Mouse (Mus musculus) C2C12 (cell line): Measurements from ENCODE around the gene Cfap43.

Source experiments
- CTCF ChIP-seq: IDR thresholded peaks from one replicate; pipeline ENCODE4 v1.5.1; 2011; ENCODE audit not compliant: control insufficient read depth, insufficient read depth, insufficient read length
- FOSL1 ChIP-seq: IDR thresholded peaks from one replicate; pipeline ENCODE4 v1.8.0; 2011; ENCODE audit warnings: mild to moderate bottlenecking, low read length; ENCODE audit not compliant: poor library complexity, insufficient read depth, severe bottlenecking
- MAX ChIP-seq: IDR thresholded peaks from one replicate; pipeline ENCODE4 v1.6.1; 2011; ENCODE audit warnings: mild to moderate bottlenecking, control low read depth
- MYOD1 ChIP-seq: IDR thresholded peaks from one replicate; pipeline ENCODE4 v1.6.1; 2011; ENCODE audit warnings: low read depth; ENCODE audit not compliant: control insufficient read depth, insufficient read length
- USF1 ChIP-seq: IDR thresholded peaks from one replicate; pipeline ENCODE4 v1.6.1; 2011; ENCODE audit warnings: low read depth, mild to moderate bottlenecking, control low read depth, moderate library complexity

GRCm38 (mm10) chr19:47853053-47853452 lies 66.0 kb downstream of the Cfap43 start:
- TF ChIP-seq MYOD1 (no peak), CTCF (no peak), USF1 (no peak), FOSL1 (no peak), MAX (no peak)
